Mouse (Mus musculus): ENCODE measurements at regions not wholly inside any gene's neighbourhood (a gene's known extent, or its start where the extent isn't known, plus 50 kb on each side); places are given as distances from the start of the nearest gene placed in this dataset.

GRCm38 (mm10) chr1:183803826-183804225 lies 209.3 kb upstream of the Dusp10 start:
- intact Hi-C loops (cut with DNase I): no loop called here
- no peak for DNase-seq (ENCODE audit: extremely low spot score in 1 of 2, low spot score in 2 of 2)

- intact Hi-C loops (cut with DNase I): no loop called here
- DNase-seq (ENCODE audit: extremely low spot score in 1 of 2, low spot score in 2 of 2): no peak
These were observed 208.8 kb upstream of the Dusp10 start for GRCm38 (mm10) chr1:183804295-183804694.

DNA sequence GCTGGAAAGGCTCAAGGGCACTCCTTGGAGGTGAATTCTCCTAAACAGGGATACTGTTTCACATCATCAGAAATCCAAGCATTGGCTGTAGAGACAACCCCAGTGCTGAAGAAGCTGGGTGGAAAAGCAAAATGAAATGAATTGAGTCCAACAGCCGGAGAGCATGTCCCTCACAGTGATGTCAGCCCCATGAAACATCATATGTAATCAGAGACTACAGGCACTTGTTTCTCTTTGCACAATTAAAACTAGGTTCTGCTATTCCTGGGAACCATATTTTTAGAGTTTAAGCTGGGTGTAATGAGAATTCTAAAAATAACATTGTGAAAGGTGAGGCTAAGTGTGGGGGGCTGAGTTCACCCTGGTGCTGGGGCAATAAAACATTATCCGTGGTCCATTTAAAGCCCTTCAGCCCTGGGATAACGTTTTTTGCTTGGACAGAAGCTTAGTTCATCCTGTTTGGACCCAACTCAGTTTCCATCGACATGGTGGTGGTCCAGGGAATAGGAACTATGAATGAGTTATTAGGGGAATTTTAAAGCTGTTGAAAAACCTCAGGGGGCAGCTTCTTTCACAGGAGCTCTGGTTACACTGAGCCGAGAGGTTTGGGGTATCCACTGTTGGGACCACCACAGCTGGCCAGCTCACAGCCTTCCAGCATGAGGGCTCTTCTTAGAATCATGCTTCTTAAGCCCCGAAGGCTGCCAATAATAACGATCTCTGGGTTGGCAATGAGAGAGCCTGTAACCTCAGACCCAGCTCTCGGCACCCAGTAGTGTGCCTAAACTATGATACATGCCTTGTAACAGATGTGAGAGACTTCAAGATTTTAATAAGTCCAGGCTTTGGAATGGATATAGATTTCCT lies 206.0 kb upstream of the Dusp10 start:
- no peak for DNase-seq (ENCODE audit: extremely low spot score in 1 of 2, low spot score in 2 of 2)
- intact Hi-C loops (cut with DNase I): no loop called here

DNA sequence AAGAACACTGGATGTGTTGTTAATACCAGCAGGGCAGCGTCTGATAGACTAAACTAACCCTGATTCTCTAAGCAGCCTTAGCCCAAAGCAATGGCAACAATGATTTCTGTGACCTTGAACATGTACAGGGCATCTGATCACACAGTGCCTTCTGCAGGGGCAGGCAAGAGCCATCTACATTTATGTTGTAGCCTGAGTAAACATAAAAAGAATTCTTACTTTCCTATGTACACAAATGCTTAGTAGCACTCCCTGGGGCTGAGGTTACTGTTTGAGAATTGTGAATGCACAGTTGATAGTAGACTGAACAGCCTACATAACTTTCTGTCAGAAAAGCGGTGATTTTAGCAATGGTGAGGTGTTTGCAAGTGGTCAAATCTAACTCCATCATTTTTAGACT lies 204.9 kb upstream of the Dusp10 start:
- intact Hi-C loops (cut with DNase I): no loop called here
- DNase-seq (ENCODE audit: extremely low spot score in 1 of 2, low spot score in 2 of 2): no peak

GRCm38 (mm10) chr1:183820555-183820954 lies 192.5 kb upstream of the Dusp10 start:
- intact Hi-C loops (cut with DNase I): no loop called here
- DNase-seq (ENCODE audit: extremely low spot score in 1 of 2, low spot score in 2 of 2): peak; percentile 22 to 37

- DNase-seq (ENCODE audit: extremely low spot score in 1 of 2, low spot score in 2 of 2): no peak
- intact Hi-C loops (cut with DNase I): no loop called here
These were observed 186.8 kb upstream of the Dusp10 start for GRCm38 (mm10) chr1:183826300-183826699.

DNA sequence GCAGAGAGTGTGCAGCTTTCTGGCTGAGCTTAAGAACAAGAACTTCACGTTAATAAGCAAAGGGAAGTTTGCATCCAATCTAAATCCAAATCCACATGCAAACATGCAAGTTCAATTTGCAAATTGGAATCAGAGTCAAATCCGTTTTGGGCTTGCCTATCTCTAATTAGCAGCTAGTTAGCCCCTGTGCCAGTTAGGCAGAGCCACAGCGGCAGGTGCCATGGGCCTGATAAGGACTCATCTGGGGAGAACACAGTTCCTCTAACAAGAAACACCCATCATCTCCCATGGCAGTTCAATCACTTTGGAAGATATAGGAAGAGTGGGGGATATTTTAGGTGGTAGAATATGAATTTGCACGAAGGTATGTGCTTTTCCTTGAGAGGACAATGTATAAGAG lies 168.0 kb upstream of the Dusp10 start:
- DNase-seq (ENCODE audit: extremely low spot score in 1 of 2, low spot score in 2 of 2): no peak
- intact Hi-C loops (cut with DNase I): no loop called here

- intact Hi-C loops (cut with DNase I): no loop called here
- DNase-seq (ENCODE audit: extremely low spot score in 1 of 2, low spot score in 2 of 2): peak in 1 of 2 experiments; percentile 18
These were observed 159.0 kb upstream of the Dusp10 start for GRCm38 (mm10) chr1:183853956-183854613.

- intact Hi-C loops (cut with DNase I): no loop called here
- DNase-seq (ENCODE audit: extremely low spot score in 1 of 2, low spot score in 2 of 2): no peak
These were observed 148.0 kb upstream of the Dusp10 start for GRCm38 (mm10) chr1:183865111-183865510.

DNA sequence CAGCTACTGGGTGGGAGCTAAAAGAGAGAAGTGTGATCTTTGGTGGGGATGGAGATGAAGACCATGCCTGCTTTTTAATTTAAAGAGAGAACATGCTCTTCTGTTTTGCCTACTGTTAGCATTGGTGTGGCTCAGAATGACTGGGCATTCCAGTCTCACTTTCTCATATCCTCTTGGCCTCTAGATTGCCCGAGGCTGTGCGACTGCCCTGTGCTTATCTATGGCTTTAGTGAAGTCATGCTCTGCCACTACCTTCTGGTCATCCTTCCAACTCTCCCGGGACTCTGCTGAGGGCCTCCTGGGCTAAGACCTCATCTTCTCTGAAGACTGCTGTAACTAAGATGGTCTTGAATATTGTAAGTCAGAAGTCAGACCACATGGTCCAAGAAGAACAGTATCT lies 147.5 kb upstream of the Dusp10 start:
- intact Hi-C loops (cut with DNase I): no loop called here
- no peak for DNase-seq (ENCODE audit: extremely low spot score in 1 of 2, low spot score in 2 of 2)

DNA sequence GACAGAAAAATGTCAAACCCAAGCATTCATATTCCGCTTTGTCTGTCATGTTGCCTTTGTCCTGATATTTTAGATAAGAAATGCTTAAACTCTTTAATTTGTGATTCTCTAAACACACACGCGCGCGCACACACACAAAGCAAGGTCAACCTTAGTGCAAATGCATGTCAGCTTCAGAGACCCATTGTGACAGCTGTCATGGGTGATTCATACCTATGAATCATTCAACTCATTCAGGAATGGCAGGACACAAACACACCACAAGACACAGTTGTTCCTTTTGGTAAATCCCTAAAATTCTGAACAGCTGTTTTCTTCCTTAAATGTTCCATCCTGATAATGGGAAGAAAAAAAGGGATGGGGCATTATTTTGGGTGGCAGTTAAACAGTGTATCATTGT lies 144.1 kb upstream of the Dusp10 start:
- intact Hi-C loops (cut with DNase I): no loop called here
- no peak for DNase-seq (ENCODE audit: extremely low spot score in 1 of 2, low spot score in 2 of 2)

GRCm38 (mm10) chr1:183895936-183896335 lies 117.2 kb upstream of the Dusp10 start:
- no peak for DNase-seq (ENCODE audit: extremely low spot score in 1 of 2, low spot score in 2 of 2)
- intact Hi-C loops (cut with DNase I): no loop called here

DNA sequence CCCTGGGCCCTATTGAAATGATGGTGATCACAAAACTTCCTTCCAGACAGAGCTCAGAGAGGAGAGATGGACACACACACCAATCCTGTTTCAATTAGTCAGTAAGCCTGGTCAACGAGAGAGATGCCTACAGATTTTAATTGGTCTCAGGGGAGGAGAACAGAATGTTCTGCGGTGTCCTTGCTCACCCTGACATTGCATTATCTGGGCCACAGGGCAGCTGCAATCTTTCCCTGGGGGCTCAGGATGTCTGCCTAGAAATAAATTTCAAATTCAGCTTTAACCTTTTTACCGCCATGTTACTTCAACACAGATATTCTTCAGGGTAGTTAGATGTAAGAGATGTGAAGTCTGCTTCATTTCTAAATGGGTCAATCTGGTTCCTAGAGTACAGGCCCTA lies 115.0 kb upstream of the Dusp10 start:
- intact Hi-C loops (cut with DNase I): no loop called here

GRCm38 (mm10) chr1:183904564-183904963 lies 108.5 kb upstream of the Dusp10 start:
- intact Hi-C loops (cut with DNase I): no loop called here

More for the DNA sequence above, 115.0 kb upstream of the Dusp10 start:
- no peak for DNase-seq (ENCODE audit: extremely low spot score in 1 of 2, low spot score in 2 of 2)

GRCm38 (mm10) chr1:183905345-183906142 lies 107.6 kb upstream of the Dusp10 start:
- DNase-seq (ENCODE audit: extremely low spot score in 1 of 2, low spot score in 2 of 2): no peak
- intact Hi-C loops (cut with DNase I): no loop called here

More at GRCm38 (mm10) chr1:183904564-183904963, 108.5 kb upstream of the Dusp10 start:
- DNase-seq (ENCODE audit: extremely low spot score in 1 of 2, low spot score in 2 of 2): no peak

DNA sequence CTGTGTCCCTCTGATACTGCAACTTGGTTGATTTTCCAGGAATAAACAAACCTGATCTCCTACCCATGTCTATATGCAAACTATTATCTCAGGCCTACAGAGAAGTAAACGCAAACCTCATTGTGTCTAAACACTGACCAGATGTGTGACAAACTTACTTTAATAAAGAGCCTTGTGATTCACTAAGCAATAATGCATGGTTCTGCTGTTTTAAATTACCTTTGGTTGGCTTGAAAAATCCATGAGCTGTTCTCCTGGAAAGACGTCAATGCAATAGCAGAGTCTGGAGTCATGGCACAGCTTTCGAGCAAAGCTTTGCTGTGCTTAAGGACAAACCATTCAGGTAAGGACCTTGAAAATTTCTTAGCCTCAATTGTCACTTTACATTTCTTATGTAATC lies 95.4 kb upstream of the Dusp10 start:
- no peak for DNase-seq (ENCODE audit: extremely low spot score in 1 of 2, low spot score in 2 of 2)
- intact Hi-C loops (cut with DNase I): no loop called here

GRCm38 (mm10) chr1:183921262-183921661 lies 91.8 kb upstream of the Dusp10 start:
- intact Hi-C loops (cut with DNase I): no loop called here
- no peak for DNase-seq (ENCODE audit: extremely low spot score in 1 of 2, low spot score in 2 of 2)

DNA sequence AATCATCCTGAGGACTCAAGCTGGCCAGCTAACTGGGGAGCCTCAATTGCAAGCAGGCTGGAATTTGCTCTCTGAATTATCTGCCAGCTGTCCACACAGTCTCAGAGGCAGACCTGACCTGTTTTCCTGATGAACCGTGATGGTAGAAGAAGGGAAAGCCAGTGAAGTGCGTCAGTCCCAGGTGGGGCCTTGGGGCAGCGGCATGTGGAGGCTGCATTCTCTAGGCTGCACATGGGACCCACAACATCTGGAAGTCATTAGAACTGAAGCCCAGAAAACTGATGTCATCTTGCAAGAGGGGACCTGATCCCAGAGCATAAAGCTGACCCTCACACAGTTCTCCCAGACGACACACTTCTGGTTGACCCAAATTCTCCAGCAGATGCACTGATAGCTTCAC lies 84.6 kb upstream of the Dusp10 start:
- intact Hi-C loops (cut with DNase I): no loop called here
- no peak for DNase-seq (ENCODE audit: extremely low spot score in 1 of 2, low spot score in 2 of 2)

DNA sequence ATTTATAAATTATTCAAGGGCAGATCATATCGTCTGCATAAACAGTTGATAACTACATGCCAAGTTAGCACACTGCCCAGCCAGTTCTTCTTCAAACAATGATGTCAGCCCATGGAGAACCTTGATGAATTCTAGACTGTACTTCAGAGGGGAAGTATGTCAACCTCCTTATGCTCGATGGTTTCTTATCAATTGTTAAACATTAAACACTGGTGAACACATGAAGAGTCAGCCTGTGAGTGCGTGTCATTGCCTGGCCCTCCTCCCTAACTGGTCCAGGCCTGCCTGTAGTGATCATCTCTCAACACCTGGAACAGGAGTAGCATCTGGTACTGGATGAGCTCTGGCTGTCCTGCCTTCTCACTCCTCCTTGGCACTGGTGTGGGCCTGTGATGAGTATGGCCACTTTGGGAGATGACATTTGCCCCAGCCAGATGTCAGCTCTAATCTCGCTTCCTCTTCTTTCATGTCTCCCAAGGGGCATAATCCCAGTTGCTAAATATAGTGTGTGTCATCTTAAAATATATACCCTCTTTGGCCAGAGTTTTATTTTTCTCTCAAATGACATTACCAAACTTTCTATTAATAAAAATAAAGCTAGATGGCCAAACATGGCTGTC lies 82.6 kb upstream of the Dusp10 start:
- no peak for DNase-seq (ENCODE audit: extremely low spot score in 1 of 2, low spot score in 2 of 2)
- intact Hi-C loops (cut with DNase I): no loop called here
